ENCODE assay signal across 8 mouse cellular contexts in genomic region chr13:23430734-23431133, GRCm38 (mm10). TPM values are rescaled to one million over a fixed set of nuclear protein-coding genes. Genes with fewer than 3 reads are reported as not detected.
DNase-seq lines count a peak whose midpoint lies in the region; ATAC-seq and TF ChIP-seq lines count a peak whose summit lies in the region.

No protein-coding gene starts in this region.

- peak; percentile 53 for ATAC-seq in forebrain, embryonic 11.5 days (replicated peaks; ENCODE audit: low FRiP score)
- peak; percentile 35 for ATAC-seq in heart, embryonic 16.5 days (replicated peaks; ENCODE audit: extremely low read depth, insufficient read depth, low FRiP score)
- peak; percentile 33 for ATAC-seq in liver, embryonic 16.5 days (ENCODE audit: low read depth)
- ATAC-seq in neural tube, embryonic 12.5 days (ENCODE audit: low FRiP score, low read depth) = peak; percentile 51

- in situ Hi-C loops in CH12.LX (cut with MboI; ENCODE audit: low pct_ligation_motif_present, low pct_unique_long_range_greater_than_20kb, low sequenced_read_pairs) = loop anchor here (5.0 to 25.0 kb wide), 4 partner anchors 92 to 1568 kb away; partner anchors contain the start of gene Zfp184

- H3K27me3 ChIP-seq in CH12.LX (replicated peaks) = no peaks in the 10 kb centered on the region
- H3K27me3 ChIP-seq in forebrain, embryonic 11.5 days (ENCODE audit: control insufficient read depth, insufficient read depth, low read length) = no peaks in the 10 kb centered on the region
- no peaks in the 10 kb centered on the region for H3K27me3 ChIP-seq in heart, embryonic 16.5 days (ENCODE audit: control insufficient read depth, insufficient read depth, low read length)
- no peaks in the 10 kb centered on the region for H3K27me3 ChIP-seq in liver, embryonic 16.5 days (ENCODE audit: control insufficient read depth, insufficient read depth, low read depth, low read length)
- no peaks in the 10 kb centered on the region for H3K27me3 ChIP-seq in neural tube, embryonic 12.5 days (replicated peaks)

- peak overlapping the region; percentile 46 for H3K27ac ChIP-seq in CH12.LX (ENCODE audit: insufficient read depth, low read depth)
- peak overlapping the region; percentile 90 for H3K27ac ChIP-seq in forebrain, embryonic 11.5 days (ENCODE audit: low read depth, low read length)
- peak overlapping the region; percentile 96 for H3K27ac ChIP-seq in heart, embryonic 16.5 days (ENCODE audit: low read length)
- peak overlapping the region; percentile 76 for H3K27ac ChIP-seq in liver, embryonic 16.5 days (ENCODE audit: low read length)
- peak overlapping the region; percentile 11 for H3K27ac ChIP-seq in neural tube, embryonic 12.5 days

- H3K9ac ChIP-seq in CH12.LX (ENCODE audit: insufficient read depth, low read depth) = peak overlapping the region; percentile 95
- peak overlapping the region; percentile 71 for H3K9ac ChIP-seq in forebrain, embryonic 11.5 days (ENCODE audit: low read length)
- H3K9ac ChIP-seq in heart, embryonic 16.5 days (ENCODE audit: low read length) = peak overlapping the region; percentile 82
- peak overlapping the region; percentile 63 for H3K9ac ChIP-seq in liver, embryonic 16.5 days (ENCODE audit: low read depth, low read length)
- H3K9ac ChIP-seq in neural tube, embryonic 12.5 days = peak overlapping the region; percentile 61

- H3K36me3 ChIP-seq in CH12.LX (replicated peaks in 1 of 2; ENCODE audit: control insufficient read depth in 1 of 2, insufficient read depth in 1 of 2, low read length in 1 of 2) = no peaks in the 10 kb centered on the region
- H3K36me3 ChIP-seq in forebrain, embryonic 11.5 days (ENCODE audit: control insufficient read depth, insufficient read depth, low read length) = no peaks in the 10 kb centered on the region
- no peaks in the 10 kb centered on the region for H3K36me3 ChIP-seq in heart, embryonic 16.5 days (ENCODE audit: control insufficient read depth, insufficient read depth)
- no peaks in the 10 kb centered on the region for H3K36me3 ChIP-seq in liver, embryonic 16.5 days (ENCODE audit: control insufficient read depth, insufficient read depth)
- no peaks in the 10 kb centered on the region for H3K36me3 ChIP-seq in neural tube, embryonic 12.5 days

- H3K4me2 ChIP-seq in CH12.LX (ENCODE audit: insufficient read depth, low read depth, poor library complexity, severe bottlenecking) = peak overlapping the region; percentile 11; the same call in 1 of the 2 replicates
- H3K4me2 ChIP-seq in forebrain, embryonic 11.5 days (ENCODE audit: low read depth, low read length, severe bottlenecking) = peak overlapping the region; percentile 54
- peak overlapping the region; percentile 75 for H3K4me2 ChIP-seq in heart, embryonic 16.5 days (ENCODE audit: low read depth, low read length)
- peak overlapping the region; percentile 70 for H3K4me2 ChIP-seq in liver, embryonic 16.5 days (ENCODE audit: low read depth, low read length)
- peak overlapping the region; percentile 62 for H3K4me2 ChIP-seq in neural tube, embryonic 12.5 days (replicated peaks)

- TF ChIP-seq EP300 in CH12.LX (IDR thresholded peaks at IDR 0.05; ENCODE audit: low read length) = no peak

- dilution Hi-C loops in CH12.LX (cut with MboI; ENCODE audit: extremely low pct_ligation_motif_present, extremely low pct_unique_long_range_greater_than_20kb, low sequenced_read_pairs) = no loop called here

- peaks cover 3% of the 10 kb centered on the region; the same call in 1 of the 2 replicates for H3K79me2 ChIP-seq in CH12.LX (replicated peaks; ENCODE audit: control insufficient read depth, extremely low read depth, insufficient read depth, poor library complexity, severe bottlenecking)

- H3K4me3 ChIP-seq in CH12.LX (replicated peaks in 1 of 3; ENCODE audit: low read depth in 2 of 3, low read length in 2 of 3, poor library complexity in 1 of 3) = peak overlapping the region; percentile 56 to 80 (median 79)
- H3K4me3 ChIP-seq in forebrain, embryonic 11.5 days (ENCODE audit: low read depth, low read length) = peak overlapping the region; percentile 52
- H3K4me3 ChIP-seq in heart, embryonic 16.5 days (ENCODE audit: low read length) = peak overlapping the region; percentile 78
- H3K4me3 ChIP-seq in liver, embryonic 16.5 days (ENCODE audit: low read depth, low read length) = peak overlapping the region; percentile 68
- H3K4me3 ChIP-seq in neural tube, embryonic 12.5 days = peak overlapping the region; percentile 46

- TF ChIP-seq CTCF in CH12.LX (conservative IDR thresholded peaks at IDR 0.05 in 1 of 2, IDR thresholded peaks at IDR 0.05 in 1 of 2; ENCODE audit: low read depth in 2 of 2, low read length in 2 of 2) = 0 out of 4 replicates have a peak, but pooled peaks of 1 of the 2 experiments have one; percentile 12

- H3K9me3 ChIP-seq in CH12.LX (replicated peaks; ENCODE audit: low read length) = no peaks in the 10 kb centered on the region
- no peaks in the 10 kb centered on the region for H3K9me3 ChIP-seq in forebrain, embryonic 11.5 days (ENCODE audit: control insufficient read depth, low read length)
- H3K9me3 ChIP-seq in heart, embryonic 16.5 days (replicated peaks; ENCODE audit: control insufficient read depth, low read length) = no peaks in the 10 kb centered on the region
- no peaks in the 10 kb centered on the region for H3K9me3 ChIP-seq in liver, embryonic 16.5 days (replicated peaks; ENCODE audit: control insufficient read depth, low read length)
- H3K9me3 ChIP-seq in neural tube, embryonic 12.5 days = no peaks in the 10 kb centered on the region

- TF ChIP-seq RAD21 in CH12.LX (IDR thresholded peaks at IDR 0.05; ENCODE audit: low read depth, low read length) = no peak

- H3K4me1 ChIP-seq in CH12.LX (ENCODE audit: control insufficient read depth in 1 of 2, insufficient read depth in 2 of 2) = peaks cover 0 to 17% of the 10 kb centered on the region in 2 experiments; a peak in 2 of 4 replicates
- H3K4me1 ChIP-seq in forebrain, embryonic 11.5 days (replicated peaks; ENCODE audit: control insufficient read depth, insufficient read depth, low read length) = peaks cover 1% of the 10 kb centered on the region; the same call in 1 of the 2 replicates
- H3K4me1 ChIP-seq in heart, embryonic 16.5 days (ENCODE audit: control insufficient read depth, insufficient read depth, low read length) = peaks cover 19% of the 10 kb centered on the region
- H3K4me1 ChIP-seq in liver, embryonic 16.5 days (ENCODE audit: control insufficient read depth, low read depth, low read length) = peaks cover 30% of the 10 kb centered on the region
- peaks cover 13% of the 10 kb centered on the region for H3K4me1 ChIP-seq in neural tube, embryonic 12.5 days

- WGBS in forebrain, embryonic 11.5 days = 0% methylated on average over 17 of the region's 17 CpGs
- under 1% methylated on average over 17 of the region's 17 CpGs for WGBS in heart, embryonic 16.5 days
- WGBS in liver, embryonic 16.5 days (ENCODE audit: insufficient replicate concordance) = 0% methylated on average over 17 of the region's 17 CpGs
- WGBS in neural tube, embryonic 12.5 days = under 1% methylated on average over 17 of the region's 17 CpGs

- peak; percentile 58; the same call in 1 of the 2 replicates for TF ChIP-seq POLR2A in CH12.LX (IDR thresholded peaks at IDR 0.05; ENCODE audit: low read depth, low read length)

- DNase-seq in CH12.LX (ENCODE audit: extremely low read depth) = peak; percentile 84
- DNase-seq in c-Kit-negative CD71-positive TER-119-positive erythroid progenitor cells, embryonic 14.5 days (ENCODE audit: low read depth, low spot score) = peak; percentile 67
- DNase-seq in forebrain, embryonic 11.5 days (ENCODE audit: low spot score) = peak; percentile 81
- DNase-seq in kidney, postnatal 25 days = peak; percentile 83 to 88
- peak; percentile 82 for DNase-seq in testis, postnatal 10 days (ENCODE audit: low spot score)

TF ChIP-seq in CH12.LX, 34 proteins besides CTCF, POLR2A, EP300 and RAD21:
- peak; percentile 60; the same call in 1 of the 2 replicates for TF ChIP-seq TBP (conservative IDR thresholded peaks at IDR 0.05; ENCODE audit: low read depth, low read length)
- no peak for TF ChIP-seq HCFC1 (IDR thresholded peaks at IDR 0.05; ENCODE audit: low read depth, low read length)
TF ChIP-seq in CH12.LX: peak in this region for 1.

RNA-seq across cellular contexts. Expression of gene Abt1, which starts 7.1 kb away (rescaled TPM):
- total RNA-seq in CH12.LX (2012; rRNA removed) = 10.1 and 13.1 TPM in 2 replicates
- total RNA-seq in CH12.LX (2014; rRNA removed) = 14.4 and 15.4 TPM in 2 replicates
- polyA plus RNA-seq in CH12.LX (2012; ENCODE audit: insufficient read length, low read depth) = 11.7 and 12.9 TPM in 2 replicates
- polyA plus RNA-seq in forebrain, embryonic 11.5 days (2014; fragmentation: Nextera tagmentation; extraction: Ambion mirVana) = 13.0 and 13.5 TPM in 2 replicates
- 9.2 and 9.4 TPM in 2 replicates for polyA plus RNA-seq in heart, embryonic 16.5 days (2015; fragmentation: Nextera tagmentation; extraction: Ambion mirVana)
- polyA plus RNA-seq in liver, embryonic 16.5 days (2015; fragmentation: Nextera tagmentation; extraction: Ambion mirVana) = 4.5 TPM in 2 replicates
- polyA plus RNA-seq in neural tube, embryonic 12.5 days (2016; fragmentation: Nextera tagmentation; extraction: Ambion mirVana) = 11.4 TPM in 2 replicates

RNA-seq across cellular contexts. Expression of gene Btn1a1, which starts 35.0 kb away (rescaled TPM):
- total RNA-seq in CH12.LX (2012; rRNA removed) = 0.38 and 0.51 TPM in 2 replicates
- total RNA-seq in CH12.LX (2014; rRNA removed) = 0.20 TPM in 2 replicates
- 0.08 and 0.21 TPM in 2 replicates for polyA plus RNA-seq in CH12.LX (2012; ENCODE audit: insufficient read length, low read depth)
- 0.17 and 0.19 TPM in 2 replicates for polyA plus RNA-seq in forebrain, embryonic 11.5 days (2014; fragmentation: Nextera tagmentation; extraction: Ambion mirVana)
- polyA plus RNA-seq in heart, embryonic 16.5 days (2015; fragmentation: Nextera tagmentation; extraction: Ambion mirVana) = 0.83 and 1.0 TPM in 2 replicates
- 1.9 and 2.0 TPM in 2 replicates for polyA plus RNA-seq in liver, embryonic 16.5 days (2015; fragmentation: Nextera tagmentation; extraction: Ambion mirVana)
- polyA plus RNA-seq in neural tube, embryonic 12.5 days (2016; fragmentation: Nextera tagmentation; extraction: Ambion mirVana) = not detected in 2 replicates

RNA-seq across cellular contexts. Expression of gene Btn2a2, which starts 57.9 kb away (rescaled TPM):
- total RNA-seq in CH12.LX (2012; rRNA removed) (1.1 and 1.3 TPM in 2 replicates), CH12.LX (2014; rRNA removed) (1.2 and 1.3 TPM in 2 replicates)
- 2.1 and 2.8 TPM in 2 replicates for polyA plus RNA-seq in CH12.LX (2012; ENCODE audit: insufficient read length, low read depth)
- polyA plus RNA-seq in forebrain, embryonic 11.5 days (2014; fragmentation: Nextera tagmentation; extraction: Ambion mirVana) = 0.48 and 0.59 TPM in 2 replicates
- polyA plus RNA-seq in heart, embryonic 16.5 days (2015; fragmentation: Nextera tagmentation; extraction: Ambion mirVana) = 0.29 and 0.34 TPM in 2 replicates
- not detected in 2 replicates for polyA plus RNA-seq in liver, embryonic 16.5 days (2015; fragmentation: Nextera tagmentation; extraction: Ambion mirVana)
- polyA plus RNA-seq in neural tube, embryonic 12.5 days (2016; fragmentation: Nextera tagmentation; extraction: Ambion mirVana) = 0.23 and 0.31 TPM in 2 replicates

Comparison
In these comparisons a context has a peak if more than half of its experiments do, and no peak if none do; other contexts are left out.
1. Peak in every context shown above with its lines: DNase-seq, ATAC-seq, H3K4me3 ChIP-seq and H3K27ac ChIP-seq.
2. H3K27ac ChIP-seq: peak in every context shown above with its lines; median percentile 96 in heart, embryonic 16.5 days; 90 in forebrain, embryonic 11.5 days; 76 in liver, embryonic 16.5 days; 46 in CH12.LX; 11 in neural tube, embryonic 12.5 days.
3. H3K4me2 ChIP-seq: peak in every context shown above with its lines; median percentile 75 in heart, embryonic 16.5 days; 70 in liver, embryonic 16.5 days; 62 in neural tube, embryonic 12.5 days; 54 in forebrain, embryonic 11.5 days; 11 in CH12.LX.